Mouse (Mus musculus): ENCODE measurements around the gene Mrpl37. TPM values are rescaled to one million over a fixed set of nuclear protein-coding genes. Genes with fewer than 3 reads are reported as not detected.

Gene Mrpl37
- total RNA-seq, 1 experiment = 60.1 TPM

DNA sequence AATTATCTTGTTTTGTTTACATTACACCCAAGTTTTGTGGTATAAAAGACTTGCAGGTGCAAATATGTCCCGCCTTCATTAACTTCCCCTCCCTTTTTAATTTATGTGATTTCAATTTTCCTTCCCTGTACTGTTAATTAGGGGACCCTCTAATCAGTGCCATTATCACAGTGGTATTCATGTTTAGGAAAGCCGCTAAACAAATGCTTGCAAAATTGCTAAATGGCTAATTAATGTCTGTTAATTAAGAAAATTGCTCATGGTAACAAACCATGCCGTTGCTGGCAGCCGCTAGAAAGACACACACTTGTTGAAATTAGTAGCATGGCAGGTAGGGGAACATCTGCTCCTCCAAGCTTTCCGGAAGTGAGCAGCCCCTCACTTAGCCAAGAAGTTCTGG lies 41.3 kb downstream of the Mrpl37 start:
- DNase-seq (ENCODE audit: low read depth, low spot score) = no peak
- Histone ChIP-seq H3K9ac (ENCODE audit: insufficient read depth, low read depth, low read length, poor library complexity, severe bottlenecking) (no peak overlapping the region), H3K4me1 (ENCODE audit: control insufficient read depth in 2 of 2, insufficient read depth in 2 of 2, low read length in 2 of 2, poor library complexity in 1 of 2) (peaks cover 2 to 12% of the 10 kb centered on the region in 2 experiments; a peak in 1 of 4 replicates), H3K4me3 (ENCODE audit: insufficient read depth in 1 of 2, low read depth in 1 of 2, low read length in 2 of 2, poor library complexity in 1 of 2, severe bottlenecking in 1 of 2) (no peak overlapping the region), H3K36me3 (ENCODE audit: control insufficient read depth, insufficient read depth, low read length, poor library complexity, severe bottlenecking) (peaks cover 5% of the 10 kb centered on the region; the same call in 1 of the 2 replicates), H3K27ac (ENCODE audit: insufficient read depth, low read depth, low read length, poor library complexity, severe bottlenecking) (no peak overlapping the region), H3K9me3 (ENCODE audit: control insufficient read depth, insufficient read depth, low read depth, low read length) (no peaks in the 10 kb centered on the region)
- in situ Hi-C loops (cut with MboI; ENCODE audit: low sequenced_read_pairs in 2 of 2, unreplicated experiment in 2 of 2) = no loop called here
- TF ChIP-seq ZNF384 (IDR thresholded peaks at IDR 0.05; ENCODE audit: low read depth, low read length) = no peak
- TF ChIP-seq MAFK (IDR thresholded peaks at IDR 0.05; ENCODE audit: insufficient read depth, low read depth, low read length) = no peak
- TF ChIP-seq HCFC1 (IDR thresholded peaks at IDR 0.05; ENCODE audit: borderline replicate concordance, insufficient read depth, low read length) = no peak
- no peak for TF ChIP-seq ZC3H11A (IDR thresholded peaks at IDR 0.05; ENCODE audit: borderline replicate concordance, low read depth, low read length)
- TF ChIP-seq CHD2 (IDR thresholded peaks at IDR 0.05; ENCODE audit: low read depth, low read length) = no peak

DNA sequence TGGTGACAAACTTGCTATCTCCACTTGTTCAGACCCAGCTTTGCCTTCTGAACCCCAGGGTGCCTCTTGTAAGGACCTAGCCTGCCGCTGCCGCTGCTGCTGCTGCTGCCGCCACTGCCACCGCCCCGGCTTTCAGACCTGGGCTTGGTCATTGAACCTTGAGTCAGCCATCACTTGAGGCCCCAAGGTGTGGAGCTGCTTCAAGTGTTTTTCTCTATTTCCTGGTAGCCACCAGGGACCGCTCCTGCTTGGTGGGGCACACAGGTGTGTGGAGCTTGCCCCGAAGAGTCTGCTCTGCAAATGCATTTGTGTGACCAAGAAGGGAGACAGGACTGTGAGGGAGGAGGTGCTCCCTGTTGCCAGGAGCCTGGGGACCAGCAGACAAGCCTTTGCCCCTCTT lies 41.8 kb downstream of the Mrpl37 start:
- H3K4me3 ChIP-seq (ENCODE audit: insufficient read depth in 1 of 2, low read depth in 1 of 2, low read length in 2 of 2, poor library complexity in 1 of 2, severe bottlenecking in 1 of 2) = no peak overlapping the region
- in situ Hi-C loops (cut with MboI; ENCODE audit: low sequenced_read_pairs in 2 of 2, unreplicated experiment in 2 of 2) = no loop called here
- no peak overlapping the region for H3K27ac ChIP-seq (ENCODE audit: insufficient read depth, low read depth, low read length, poor library complexity, severe bottlenecking)
- H3K36me3 ChIP-seq (ENCODE audit: control insufficient read depth, insufficient read depth, low read length, poor library complexity, severe bottlenecking) = peaks cover 4% of the 10 kb centered on the region; the same call in 1 of the 2 replicates
- peaks cover 2 to 14% of the 10 kb centered on the region in 2 experiments; a peak in 2 of 4 replicates for H3K4me1 ChIP-seq (ENCODE audit: control insufficient read depth in 2 of 2, insufficient read depth in 2 of 2, low read length in 2 of 2, poor library complexity in 1 of 2)
- no peak overlapping the region for H3K9ac ChIP-seq (ENCODE audit: insufficient read depth, low read depth, low read length, poor library complexity, severe bottlenecking)
- DNase-seq (ENCODE audit: low read depth, low spot score) = no peak
- H3K9me3 ChIP-seq (ENCODE audit: control insufficient read depth, insufficient read depth, low read depth, low read length) = no peaks in the 10 kb centered on the region
- TF ChIP-seq ZC3H11A (IDR thresholded peaks at IDR 0.05; ENCODE audit: borderline replicate concordance, low read depth, low read length) (no peak), CHD2 (IDR thresholded peaks at IDR 0.05; ENCODE audit: low read depth, low read length) (no peak), HCFC1 (IDR thresholded peaks at IDR 0.05; ENCODE audit: borderline replicate concordance, insufficient read depth, low read length) (no peak), ZNF384 (IDR thresholded peaks at IDR 0.05; ENCODE audit: low read depth, low read length) (no peak), MAFK (IDR thresholded peaks at IDR 0.05; ENCODE audit: insufficient read depth, low read depth, low read length) (no peak)

DNA sequence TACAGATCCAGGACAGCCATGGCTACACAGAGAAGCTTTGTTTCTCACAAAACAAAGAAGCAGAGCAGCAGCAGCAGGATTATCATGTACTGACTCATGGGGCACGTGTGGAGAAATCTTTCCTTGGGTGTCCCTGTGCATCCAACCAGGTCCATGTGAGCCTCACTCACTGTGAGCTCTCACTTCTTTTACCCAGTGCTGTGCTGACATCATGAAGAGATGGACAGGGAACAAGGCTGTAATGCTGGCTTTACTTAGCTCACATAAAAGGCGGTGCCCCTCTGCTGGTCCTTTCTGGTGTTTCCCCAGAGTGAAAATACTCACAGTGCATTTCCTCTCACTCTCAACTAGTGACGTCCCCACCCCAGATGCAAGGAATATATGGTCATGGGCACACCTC lies 45.2 kb downstream of the Mrpl37 start:
- no peak for DNase-seq (ENCODE audit: low read depth, low spot score)
- H3K36me3 ChIP-seq (ENCODE audit: control insufficient read depth, insufficient read depth, low read length, poor library complexity, severe bottlenecking) = no peaks in the 10 kb centered on the region
- H3K9me3 ChIP-seq (ENCODE audit: control insufficient read depth, insufficient read depth, low read depth, low read length) = no peaks in the 10 kb centered on the region
- H3K27ac ChIP-seq (ENCODE audit: insufficient read depth, low read depth, low read length, poor library complexity, severe bottlenecking) = no peak overlapping the region
- H3K4me3 ChIP-seq (ENCODE audit: insufficient read depth in 1 of 2, low read depth in 1 of 2, low read length in 2 of 2, poor library complexity in 1 of 2, severe bottlenecking in 1 of 2) = no peak overlapping the region
- H3K4me1 ChIP-seq (ENCODE audit: control insufficient read depth in 2 of 2, insufficient read depth in 2 of 2, low read length in 2 of 2, poor library complexity in 1 of 2) = peaks cover 0 to 9% of the 10 kb centered on the region in 2 experiments; a peak in 2 of 4 replicates
- no peak overlapping the region for H3K9ac ChIP-seq (ENCODE audit: insufficient read depth, low read depth, low read length, poor library complexity, severe bottlenecking)
- in situ Hi-C loops (cut with MboI; ENCODE audit: low sequenced_read_pairs in 2 of 2, unreplicated experiment in 2 of 2) = no loop called here
- TF ChIP-seq ZC3H11A (IDR thresholded peaks at IDR 0.05; ENCODE audit: borderline replicate concordance, low read depth, low read length) (no peak), MAFK (IDR thresholded peaks at IDR 0.05; ENCODE audit: insufficient read depth, low read depth, low read length) (no peak), CHD2 (IDR thresholded peaks at IDR 0.05; ENCODE audit: low read depth, low read length) (no peak), ZNF384 (IDR thresholded peaks at IDR 0.05; ENCODE audit: low read depth, low read length) (no peak), HCFC1 (IDR thresholded peaks at IDR 0.05; ENCODE audit: borderline replicate concordance, insufficient read depth, low read length) (no peak)

DNA sequence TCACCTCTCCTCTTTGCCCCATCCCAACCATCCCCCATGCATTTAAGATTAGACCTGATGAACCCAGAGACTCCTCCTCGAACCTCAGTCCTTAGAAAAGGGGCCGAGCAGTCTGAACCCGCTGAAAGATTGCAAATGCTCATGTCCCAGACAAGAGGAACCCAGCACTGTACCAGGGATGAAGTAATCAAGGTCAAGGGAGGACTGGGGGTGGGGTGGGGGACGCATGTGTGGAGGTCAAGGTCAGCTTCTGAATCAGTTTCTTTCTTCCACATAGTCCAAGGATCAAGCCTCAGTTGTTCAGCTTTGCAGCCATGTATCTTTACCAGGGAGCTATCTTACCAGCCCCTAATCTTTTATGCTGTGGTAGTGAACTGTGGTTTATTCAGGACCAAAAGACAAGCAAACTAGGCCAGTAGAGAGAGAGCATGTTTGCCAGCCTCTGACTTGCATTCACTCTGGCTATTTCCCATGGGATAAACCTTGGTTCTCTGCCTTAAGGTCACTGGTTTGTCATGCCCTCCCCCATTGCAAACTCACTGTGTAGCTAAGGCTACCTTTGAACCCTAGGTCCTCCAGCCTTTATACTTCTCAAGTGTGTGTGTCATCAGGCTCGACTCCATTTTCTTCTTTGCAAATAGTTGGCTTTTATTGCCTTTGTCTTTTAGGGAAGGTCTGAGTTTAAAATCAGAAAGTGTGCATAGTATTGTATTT lies 46.2 kb downstream of the Mrpl37 start:
- no peak for DNase-seq (ENCODE audit: low read depth, low spot score)
- H3K27ac ChIP-seq (ENCODE audit: insufficient read depth, low read depth, low read length, poor library complexity, severe bottlenecking) = no peak overlapping the region
- H3K9me3 ChIP-seq (ENCODE audit: control insufficient read depth, insufficient read depth, low read depth, low read length) = no peaks in the 10 kb centered on the region
- no peak overlapping the region for H3K4me3 ChIP-seq (ENCODE audit: insufficient read depth in 1 of 2, low read depth in 1 of 2, low read length in 2 of 2, poor library complexity in 1 of 2, severe bottlenecking in 1 of 2)
- H3K9ac ChIP-seq (ENCODE audit: insufficient read depth, low read depth, low read length, poor library complexity, severe bottlenecking) = no peak overlapping the region
- in situ Hi-C loops (cut with MboI; ENCODE audit: low sequenced_read_pairs in 2 of 2, unreplicated experiment in 2 of 2) = no loop called here
- no peaks in the 10 kb centered on the region; the same call in 1 of the 2 replicates for H3K36me3 ChIP-seq (ENCODE audit: control insufficient read depth, insufficient read depth, low read length, poor library complexity, severe bottlenecking)
- H3K4me1 ChIP-seq (ENCODE audit: control insufficient read depth in 2 of 2, insufficient read depth in 2 of 2, low read length in 2 of 2, poor library complexity in 1 of 2) = peaks cover 0 to 6% of the 10 kb centered on the region in 2 experiments; a peak in 2 of 4 replicates
- TF ChIP-seq CHD2 (IDR thresholded peaks at IDR 0.05; ENCODE audit: low read depth, low read length) = no peak
- TF ChIP-seq MAFK (IDR thresholded peaks at IDR 0.05; ENCODE audit: insufficient read depth, low read depth, low read length) = no peak
- TF ChIP-seq ZC3H11A (IDR thresholded peaks at IDR 0.05; ENCODE audit: borderline replicate concordance, low read depth, low read length) = no peak
- TF ChIP-seq ZNF384 (IDR thresholded peaks at IDR 0.05; ENCODE audit: low read depth, low read length) = no peak
- no peak for TF ChIP-seq HCFC1 (IDR thresholded peaks at IDR 0.05; ENCODE audit: borderline replicate concordance, insufficient read depth, low read length)
